Mouse (Mus musculus) lung, postnatal 0 days (tissue): ENCODE results near the gene Mta1. TPM values are rescaled to one million over a fixed set of nuclear protein-coding genes. Genes with fewer than 3 reads are reported as not detected.

Source experiments
- ATAC-seq: fragments of 200-750 bp; cut with Nextera tagmentation; 2 replicates; pipeline ENCODE4 v1.8.0; 2017; ENCODE audit warnings: moderate library complexity
- DNase-seq: peaks from one replicate; pipeline ENCODE4 v3.0.0-alpha.2; 2016; ENCODE audit warnings: low spot score
- H3K27ac ChIP-seq: fragments of 300-500 bp; sonication (generic); 2 replicates; pipeline ENCODE4 v1.5.1; 2014; ENCODE audit warnings: antibody characterized with exemption, mild to moderate bottlenecking, low read length, mixed read lengths
- H3K27me3 ChIP-seq: fragments of 300-500 bp; sonication (generic); replicated peaks from 2 replicates; pipeline ENCODE4 v1.6.1; 2014; ENCODE audit warnings: low read length, mixed read lengths; ENCODE audit not compliant: insufficient read depth
- H3K36me3 ChIP-seq: fragments of 300-500 bp; sonication (generic); 2 replicates; pipeline ENCODE4 v1.6.1; 2014; ENCODE audit warnings: low read length, mixed read lengths; ENCODE audit not compliant: insufficient read depth
- H3K4me1 ChIP-seq: fragments of 300-500 bp; sonication (generic); 2 replicates; pipeline ENCODE4 v1.6.1; 2014; ENCODE audit warnings: antibody characterized with exemption, low read depth, low read length, mixed read lengths; ENCODE audit not compliant: insufficient read depth
- H3K4me2 ChIP-seq: fragments of 300-500 bp; sonication (generic); replicated peaks from 2 replicates; pipeline ENCODE4 v1.6.1; 2014; ENCODE audit warnings: low read depth, mild to moderate bottlenecking, low read length, moderate library complexity, mixed read lengths
- H3K4me3 ChIP-seq: fragments of 300-500 bp; sonication (generic); 2 replicates; pipeline ENCODE4 v1.5.1; 2014; ENCODE audit warnings: low read depth, low read length
- H3K9ac ChIP-seq: fragments of 300-500 bp; sonication (generic); replicated peaks from 2 replicates; pipeline ENCODE4 v1.6.1; 2014; ENCODE audit warnings: low read depth, mild to moderate bottlenecking
- H3K9me3 ChIP-seq: fragments of 300-500 bp; sonication (generic); 2 replicates; pipeline ENCODE4 v1.6.1; 2016; ENCODE audit warnings: low read length, mixed read lengths
- CTCF ChIP-seq: IDR thresholded peaks from 2 replicates; pipeline ENCODE4 v1.5.1; 2016; ENCODE audit warnings: antibody characterized with exemption, mild to moderate bottlenecking
- EP300 ChIP-seq: IDR thresholded peaks from 2 replicates; pipeline ENCODE4 v1.6.1; 2016; ENCODE audit warnings: antibody characterized with exemption, mild to moderate bottlenecking, control low read depth
- WGBS: fragments of 180-500 bp; shearing (Covaris S2); extraction: QIAGEN DNeasy Blood & Tissue Kit; methylation state at CpG from one replicate; pipeline ENCODE4 v1.1.7; 2014; 5-methylcytosine and 5-hydroxymethylcytosine counted together
- polyA plus RNA-seq: library from polyadenylated mRNA; unstranded; fragments of >200 nt; fragmentation: Nextera tagmentation; extraction: Ambion mirVana; gene quantifications from 2 replicates; pipeline ENCODE4 v1.2.1, GENCODE M21; 2015

Gene Mta1
- polyA plus RNA-seq, 1 experiment from 2014 or later, result 12.2 TPM

GRCm38 (mm10) chr12:113073420-113074328, 24.4 kb upstream of the Mta1 start:
- no peaks in the 10 kb centered on the region for H3K9me3 ChIP-seq
- peak overlapping the region; percentile 94 for H3K4me2 ChIP-seq
- ATAC-seq, result peak; percentile 22
- no peaks in the 10 kb centered on the region; the same call in none of the 2 replicates for H3K36me3 ChIP-seq
- peak; percentile 9 for DNase-seq
- H3K27me3 ChIP-seq, result no peaks in the 10 kb centered on the region
- WGBS, result 9% methylated on average over 15 of the region's 15 CpGs
- TF ChIP-seq EP300 (no peak), CTCF (peak; percentile 33)
- peaks cover 6% of the 10 kb centered on the region; the same call in 1 of the 2 replicates for H3K4me1 ChIP-seq
- H3K27ac ChIP-seq, result 0 out of 2 replicates have a peak overlapping the region, but pooled peaks have one; percentile 1
- H3K9ac ChIP-seq, result peak overlapping the region; percentile 43; the same call in 1 of the 2 replicates
- peak overlapping the region; percentile 51 for H3K4me3 ChIP-seq

GRCm38 (mm10) chr12:113074329-113075062, 23.6 kb upstream of the Mta1 start, which contains the start of gene Tex22:
Tex22 (plus strand) TSS chr12:113074502.
- Histone ChIP-seq H3K36me3 (no peaks in the 10 kb centered on the region; the same call in none of the 2 replicates), H3K9ac (peak within 1 kb of the TSS; percentile 43), H3K27me3 (no peaks in the 10 kb centered on the region), H3K27ac (peak within 1 kb of the TSS; percentile 75), H3K9me3 (no peaks in the 10 kb centered on the region), H3K4me1 (peaks cover 6% of the 10 kb centered on the region; the same call in 1 of the 2 replicates), H3K4me3 (peak within 1 kb of the TSS; percentile 51), H3K4me2 (peak within 1 kb of the TSS; percentile 94)
- peak; percentile 93 for ATAC-seq
- TF ChIP-seq CTCF, result no peak
- TF ChIP-seq EP300, result no peak
- 5% methylated on average over 32 of the region's 32 CpGs for WGBS
- DNase-seq, result peak; percentile 86

GRCm38 (mm10) chr12:113075063-113075454, 23.0 kb upstream of the Mta1 start:
- Histone ChIP-seq H3K9me3 (no peaks in the 10 kb centered on the region), H3K4me3 (peak overlapping the region; percentile 51), H3K4me2 (peak overlapping the region; percentile 94), H3K9ac (no peak overlapping the region), H3K36me3 (no peaks in the 10 kb centered on the region; the same call in none of the 2 replicates), H3K4me1 (peaks cover 6% of the 10 kb centered on the region; the same call in 1 of the 2 replicates), H3K27me3 (no peaks in the 10 kb centered on the region), H3K27ac (peak overlapping the region; percentile 75; the same call in 1 of the 2 replicates)
- WGBS, result 6% methylated on average over 10 of the region's 10 CpGs
- TF ChIP-seq CTCF, result peak; percentile 98
- no peak for TF ChIP-seq EP300
- ATAC-seq (peak; percentile 81), DNase-seq (peak; percentile 93)

DNA sequence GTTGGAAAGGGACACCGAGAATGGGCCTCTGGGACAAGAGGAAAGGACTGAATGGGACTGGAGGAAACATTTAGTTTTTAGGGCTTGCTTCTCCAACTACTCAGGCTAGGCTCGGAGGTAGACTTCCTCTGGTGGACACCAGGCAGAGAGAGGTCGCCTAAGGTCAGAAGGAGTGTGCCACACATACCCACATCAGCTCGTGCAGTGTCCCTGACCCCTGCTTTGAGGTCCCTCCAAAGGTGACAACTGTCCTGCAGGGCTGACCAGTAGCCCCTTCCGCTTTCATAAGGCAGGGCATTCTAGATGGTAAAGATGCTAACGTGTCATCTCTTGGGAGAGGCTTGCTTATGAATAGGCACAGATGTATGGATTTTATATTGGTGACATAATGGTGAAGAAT, 22.6 kb upstream of the Mta1 start:
- DNase-seq (no peak), ATAC-seq (no peak)
- peaks cover 6% of the 10 kb centered on the region; the same call in 1 of the 2 replicates for H3K4me1 ChIP-seq
- no peak overlapping the region for H3K4me3 ChIP-seq
- H3K27me3 ChIP-seq, result no peaks in the 10 kb centered on the region
- no peaks in the 10 kb centered on the region for H3K9me3 ChIP-seq
- no peak overlapping the region for H3K27ac ChIP-seq
- H3K36me3 ChIP-seq, result no peaks in the 10 kb centered on the region; the same call in 1 of the 2 replicates
- WGBS, result 44% methylated on average over 6 of the region's 6 CpGs
- no peak overlapping the region for H3K9ac ChIP-seq
- H3K4me2 ChIP-seq, result peak overlapping the region; percentile 94
- TF ChIP-seq EP300 (no peak), CTCF (no peak)

GRCm38 (mm10) chr12:113087276-113087675, 10.8 kb upstream of the Mta1 start:
- Histone ChIP-seq H3K36me3 (no peaks in the 10 kb centered on the region), H3K9me3 (no peaks in the 10 kb centered on the region), H3K27ac (no peak overlapping the region), H3K27me3 (no peaks in the 10 kb centered on the region), H3K4me1 (no peaks in the 10 kb centered on the region), H3K9ac (no peak overlapping the region), H3K4me3 (no peak overlapping the region), H3K4me2 (no peak overlapping the region)
- ATAC-seq (no peak), DNase-seq (no peak)
- no peak for TF ChIP-seq CTCF
- no peak for TF ChIP-seq EP300
- 71% methylated on average over 3 of the region's 3 CpGs for WGBS

DNA sequence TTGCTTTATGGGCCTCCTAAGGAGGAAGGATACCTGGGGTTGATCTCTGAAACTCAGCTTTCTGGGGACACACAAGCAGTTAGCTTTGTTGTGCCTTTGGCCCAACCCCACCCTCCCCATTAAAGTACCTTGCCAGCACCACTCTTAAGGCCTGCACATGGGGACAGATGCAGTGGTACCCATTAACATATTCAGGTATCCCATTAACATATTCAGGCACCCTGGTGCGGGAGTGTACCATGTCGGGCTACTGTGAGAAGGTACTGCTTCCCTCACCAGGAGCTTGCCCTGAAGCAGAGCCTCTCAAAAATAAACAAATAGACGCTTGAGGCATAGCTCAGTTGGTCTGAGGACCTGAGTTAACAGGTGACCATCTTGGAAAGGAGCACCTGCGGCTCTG, 10.1 kb upstream of the Mta1 start:
- Histone ChIP-seq H3K27ac (no peak overlapping the region), H3K27me3 (no peaks in the 10 kb centered on the region), H3K4me1 (no peaks in the 10 kb centered on the region), H3K36me3 (no peaks in the 10 kb centered on the region), H3K4me2 (no peak overlapping the region), H3K9me3 (no peaks in the 10 kb centered on the region), H3K9ac (no peak overlapping the region), H3K4me3 (no peak overlapping the region)
- no peak for ATAC-seq
- TF ChIP-seq EP300 (no peak), CTCF (no peak)
- DNase-seq, result no peak
- 25% methylated on average over 4 of the region's 4 CpGs for WGBS
